Mouse (Mus musculus) ES-E14 (cell line): ENCODE data around the gene Plcb2.

Experiments used
- HCFC1 ChIP-seq: IDR thresholded peaks from 2 replicates; pipeline ENCODE4 v1.6.1; 2012; ENCODE audit warnings: low read length, inconsistent platforms, borderline replicate concordance; ENCODE audit not compliant: insufficient read depth
- MAFK ChIP-seq: IDR thresholded peaks from 2 replicates; pipeline ENCODE4 v1.6.1; 2014; ENCODE audit warnings: mild to moderate bottlenecking, low read depth, low read length, inconsistent platforms; ENCODE audit not compliant: insufficient read depth
- ZC3H11A ChIP-seq: IDR thresholded peaks from 2 replicates; pipeline ENCODE4 v1.6.1; 2012; ENCODE audit warnings: low read depth, mild to moderate bottlenecking, inconsistent platforms, low read length, borderline replicate concordance

DNA sequence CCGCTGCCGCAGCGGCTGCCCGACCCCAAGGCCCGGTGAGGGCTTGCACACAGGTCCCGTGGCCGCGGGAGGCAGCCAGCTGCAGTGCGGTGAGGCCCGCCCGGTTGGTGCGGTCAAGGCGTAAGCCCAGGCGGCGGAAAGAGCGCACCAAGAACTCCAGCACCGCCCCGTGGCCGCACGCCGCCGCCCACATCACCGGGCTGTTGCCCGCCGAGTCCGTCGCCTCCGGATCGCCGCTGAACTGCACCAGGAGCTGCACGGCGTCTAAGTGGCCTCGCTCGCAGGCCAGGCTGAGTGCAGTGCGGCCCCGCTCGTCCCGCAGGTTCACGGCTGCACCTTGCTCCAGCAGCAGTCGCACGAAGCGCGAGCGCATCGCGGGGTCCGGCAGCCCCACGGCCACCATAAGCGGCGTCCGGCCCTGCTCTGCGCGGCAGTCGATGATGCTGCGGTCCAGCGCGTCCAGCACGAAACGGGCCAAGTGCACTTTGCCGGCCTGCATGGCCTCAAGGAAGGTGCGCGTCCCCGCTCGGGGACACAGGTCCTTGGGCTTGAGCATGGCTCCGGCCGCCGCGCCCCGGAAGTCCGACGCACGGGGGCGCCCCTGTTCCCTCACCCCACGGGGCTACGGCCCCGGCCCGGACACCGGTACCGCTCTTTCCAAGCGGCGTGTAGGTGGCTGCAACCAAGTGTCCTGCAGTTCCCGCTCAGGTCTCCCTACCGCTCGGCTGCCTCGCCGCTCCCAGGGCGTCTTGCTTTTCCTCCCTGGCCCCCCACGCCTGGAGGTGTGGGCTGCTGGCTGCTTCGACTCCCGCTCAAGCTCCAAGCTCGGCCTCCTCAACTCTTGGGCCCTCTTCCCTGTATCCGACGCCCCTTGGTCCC, 25.1 kb downstream of the Plcb2 start:
- TF ChIP-seq MAFK = no peak
- TF ChIP-seq HCFC1 = no peak
- TF ChIP-seq ZC3H11A = no peak
